Mouse (Mus musculus) myocyte (in vitro differentiated cells): ENCODE measurements around the gene Ccdc87. TPM values are rescaled to one million over a fixed set of nuclear protein-coding genes. Genes with fewer than 3 reads are reported as not detected.
A peak's percentile ranks its signal among the peaks of the same experiment; 100 is the strongest.

Experiments
- H3K27me3 ChIP-seq: one replicate; pipeline ENCODE4 v1.6.1; 2011; ENCODE audit not compliant: control insufficient read depth, insufficient read depth, insufficient read length
- H3K36me3 ChIP-seq: one replicate; pipeline ENCODE4 v1.6.1; 2011; ENCODE audit not compliant: control insufficient read depth, insufficient read depth
- H3K4me2 ChIP-seq: one replicate; pipeline ENCODE4 v1.6.1; 2011; ENCODE audit warnings: low read depth, control low read depth
- H3K4me3 ChIP-seq: one replicate; pipeline ENCODE4 v1.5.1; 2011; ENCODE audit warnings: mild to moderate bottlenecking, control low read depth, moderate library complexity
- H3K79me2 ChIP-seq: one replicate; pipeline ENCODE4 v1.6.1; 2011; ENCODE audit not compliant: control insufficient read depth, insufficient read depth
- H3ac ChIP-seq: one replicate; pipeline ENCODE4 v1.6.1; 2011; ENCODE audit not compliant: control insufficient read depth, insufficient read length
- CEBPB ChIP-seq: IDR thresholded peaks from 2 replicates; pipeline ENCODE4 v1.6.1; 2011; ENCODE audit warnings: mild to moderate bottlenecking, moderate library complexity; ENCODE audit not compliant: poor library complexity, insufficient read depth, severe bottlenecking
- E2F4 ChIP-seq: IDR thresholded peaks from one replicate; pipeline ENCODE4 v1.6.1; 2011; ENCODE audit warnings: mild to moderate bottlenecking, control low read depth, moderate library complexity; ENCODE audit not compliant: insufficient read depth
- MAX ChIP-seq: IDR thresholded peaks from one replicate; pipeline ENCODE4 v1.6.1; 2011; ENCODE audit warnings: low read depth, mild to moderate bottlenecking, control low read depth
- MYOD1 ChIP-seq, 3 experiments: IDR thresholded peaks; one replicate each; pipeline ENCODE4 v1.6.1; 2011; ENCODE audit warnings: control low read depth in 2 of 3, low read depth in 2 of 3, mild to moderate bottlenecking in 2 of 3, moderate library complexity in 1 of 3; ENCODE audit not compliant: insufficient read length in 2 of 3, control insufficient read depth in 1 of 3
- MYOG ChIP-seq, 3 experiments: IDR thresholded peaks; one replicate each; pipeline ENCODE4 v1.6.1; 2011; ENCODE audit warnings: control low read depth in 2 of 3, low read depth in 2 of 3, mild to moderate bottlenecking in 2 of 3; ENCODE audit not compliant: insufficient read length in 2 of 3, control insufficient read depth in 1 of 3, insufficient read depth in 1 of 3
- POLR2A ChIP-seq: IDR thresholded peaks from one replicate; pipeline ENCODE4 v1.6.1; 2011; ENCODE audit warnings: low read depth, mild to moderate bottlenecking, control low read depth, moderate library complexity; ENCODE audit not compliant: insufficient read length
- POLR2AphosphoS2 ChIP-seq: IDR thresholded peaks from one replicate; pipeline ENCODE4 v1.6.1; 2011; ENCODE audit warnings: low read depth, control low read depth; ENCODE audit not compliant: insufficient read length
- REST ChIP-seq: IDR thresholded peaks from one replicate; pipeline ENCODE4 v1.6.1; 2011; ENCODE audit warnings: mild to moderate bottlenecking, control low read depth, moderate library complexity; ENCODE audit not compliant: insufficient read depth, insufficient read length
- SRF ChIP-seq: IDR thresholded peaks from one replicate; pipeline ENCODE4 v1.6.1; 2011; ENCODE audit warnings: low read depth; ENCODE audit not compliant: control insufficient read depth, insufficient read length
- TCF12 ChIP-seq: IDR thresholded peaks from one replicate; pipeline ENCODE4 v1.6.1; 2011; ENCODE audit warnings: mild to moderate bottlenecking, control low read depth; ENCODE audit not compliant: poor library complexity, insufficient read depth, severe bottlenecking
- TCF3 ChIP-seq: IDR thresholded peaks from one replicate; pipeline ENCODE4 v1.6.1; 2011; ENCODE audit warnings: low read depth, control low read depth; ENCODE audit not compliant: insufficient read length
- USF1 ChIP-seq: IDR thresholded peaks from one replicate; pipeline ENCODE4 v1.6.1; 2011; ENCODE audit warnings: low read depth, mild to moderate bottlenecking, control low read depth, moderate library complexity
- polyA plus RNA-seq: library from polyadenylated mRNA; unstranded; fragments of >200 nt; fragmentation: generic; extraction: Trizol; gene quantifications from one replicate; pipeline ENCODE4 v1.2.1, GENCODE M21; 2012; ENCODE audit warnings: missing spikeins

Gene Ccdc87
- polyA plus RNA-seq, 1 experiment: 0.04 TPM

- TF ChIP-seq CEBPB: no peak
- no peak for TF ChIP-seq TCF12
- TF ChIP-seq E2F4: no peak
- TF ChIP-seq SRF: no peak
- TF ChIP-seq MYOD1 (IDR thresholded peaks at IDR 0.05; ENCODE audit: control insufficient read depth in 1 of 3, insufficient read length in 2 of 3, low read depth in 2 of 3): no peak
- no peak for TF ChIP-seq TCF3
- no peak for TF ChIP-seq REST
- no peak for TF ChIP-seq POLR2AphosphoS2
- H3ac ChIP-seq: peak overlapping the region; percentile 44
- H3K27me3 ChIP-seq: peaks cover 26% of the 10 kb centered on the region
- H3K4me2 ChIP-seq: peak overlapping the region; percentile 72
- peak overlapping the region; percentile 38 for H3K4me3 ChIP-seq
- no peaks in the 10 kb centered on the region for H3K79me2 ChIP-seq
- H3K36me3 ChIP-seq: no peaks in the 10 kb centered on the region
Observed at GRCm38 (mm10) chr19:4838526-4839140, 533 bp upstream of the Ccdc87 start.

- TF ChIP-seq MAX (no peak), POLR2A (no peak), REST (no peak), SRF (no peak), USF1 (no peak)
- Histone ChIP-seq H3K79me2 (no peaks in the 10 kb centered on the region), H3K4me2 (no peak overlapping the region)
Observed at GRCm38 (mm10) chr19:4840848-4841247, 1.7 kb downstream of the Ccdc87 start.

GRCm38 (mm10) chr19:4842611-4843010, 3.4 kb downstream of the Ccdc87 start:
- Histone ChIP-seq H3ac (no peak overlapping the region), H3K4me2 (no peak overlapping the region), H3K4me3 (no peak overlapping the region), H3K27me3 (peaks cover 35% of the 10 kb centered on the region), H3K79me2 (no peaks in the 10 kb centered on the region), H3K36me3 (no peaks in the 10 kb centered on the region)
- TF ChIP-seq POLR2A (no peak), REST (no peak), MYOD1 (IDR thresholded peaks at IDR 0.05; ENCODE audit: control insufficient read depth in 1 of 3, insufficient read length in 2 of 3, low read depth in 2 of 3) (no peak), MAX (no peak), CEBPB (no peak), E2F4 (no peak), MYOG (IDR thresholded peaks at IDR 0.05; ENCODE audit: control insufficient read depth in 1 of 3, insufficient read depth in 1 of 3, insufficient read length in 2 of 3, low read depth in 2 of 3) (no peak), SRF (no peak), USF1 (no peak), TCF12 (no peak), POLR2AphosphoS2 (no peak), TCF3 (no peak)

More at GRCm38 (mm10) chr19:4840848-4841247, 1.7 kb downstream of the Ccdc87 start:
- Histone ChIP-seq H3K4me3 (no peak overlapping the region), H3K36me3 (no peaks in the 10 kb centered on the region), H3ac (no peak overlapping the region), H3K27me3 (peaks cover 35% of the 10 kb centered on the region)

DNA sequence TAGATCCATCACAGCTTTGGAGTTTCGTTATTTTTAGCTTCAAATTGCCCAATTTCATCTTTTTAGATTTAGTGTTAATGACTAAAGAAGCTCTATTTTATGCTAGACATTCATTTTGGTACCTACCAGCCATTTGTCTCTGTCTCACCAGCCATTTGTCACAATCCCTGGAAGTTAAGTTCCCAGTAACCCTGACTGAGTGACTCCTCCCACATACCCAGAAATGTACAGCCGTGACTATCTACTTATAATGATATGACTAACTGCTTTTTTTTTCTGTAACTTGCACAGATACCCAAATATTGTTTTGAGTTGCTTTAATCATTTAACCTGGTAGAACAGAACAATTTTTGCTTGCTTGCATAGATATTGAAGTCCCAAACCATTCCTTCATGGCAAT, 6.7 kb downstream of the Ccdc87 start:
- no peaks in the 10 kb centered on the region for H3K36me3 ChIP-seq

More for the DNA sequence above, 6.7 kb downstream of the Ccdc87 start:
- Histone ChIP-seq H3ac (no peak overlapping the region), H3K27me3 (peaks cover 46% of the 10 kb centered on the region), H3K4me2 (no peak overlapping the region), H3K4me3 (no peak overlapping the region), H3K79me2 (no peaks in the 10 kb centered on the region)
- TF ChIP-seq CEBPB (no peak), MAX (no peak), REST (no peak), SRF (no peak), TCF3 (no peak), MYOD1 (IDR thresholded peaks at IDR 0.05; ENCODE audit: control insufficient read depth in 1 of 3, insufficient read length in 2 of 3, low read depth in 2 of 3) (no peak), POLR2AphosphoS2 (no peak), MYOG (IDR thresholded peaks at IDR 0.05; ENCODE audit: control insufficient read depth in 1 of 3, insufficient read depth in 1 of 3, insufficient read length in 2 of 3, low read depth in 2 of 3) (no peak), USF1 (no peak), POLR2A (no peak), TCF12 (no peak), E2F4 (no peak)
